Mouse (Mus musculus) spleen, adult 2 months (tissue): ENCODE results near the gene Ppox.

Source experiments
- CTCF ChIP-seq: fragments of 200-500 bp; IDR thresholded peaks from 2 replicates; pipeline ENCODE4 v1.5.1; 2011; ENCODE audit warnings: mild to moderate bottlenecking, inconsistent platforms; ENCODE audit not compliant: insufficient read depth, insufficient read length, insufficient replicate concordance; ENCODE audit errors: extremely low read depth
- POLR2A ChIP-seq: fragments of 200-500 bp; IDR thresholded peaks from 2 replicates; pipeline ENCODE4 v1.6.1; 2011; ENCODE audit warnings: low read depth, low read length, inconsistent platforms

GRCm38 (mm10) chr1:171294298-171295062 lies 13.5 kb upstream of the Ppox start, which contains the start of gene Ufc1:
- no peak for TF ChIP-seq CTCF
- peak; percentile 53; the same call in 1 of the 2 replicates for TF ChIP-seq POLR2A
